Mouse (Mus musculus): ENCODE measurements around the gene Sox6. TPM values are rescaled to one million over a fixed set of nuclear protein-coding genes. Genes with fewer than 3 reads are reported as not detected.
A peak's percentile ranks its signal among the peaks of the same experiment; 100 is the strongest.
"Not testable (repeated sequence)": the region's sequence is repeated elsewhere in the genome, so short reads cannot be mapped to it uniquely, and the experiment has no call there.

The Sox6 gene
- polyA plus RNA-seq, 1 experiment = 8.1 TPM

DNA sequence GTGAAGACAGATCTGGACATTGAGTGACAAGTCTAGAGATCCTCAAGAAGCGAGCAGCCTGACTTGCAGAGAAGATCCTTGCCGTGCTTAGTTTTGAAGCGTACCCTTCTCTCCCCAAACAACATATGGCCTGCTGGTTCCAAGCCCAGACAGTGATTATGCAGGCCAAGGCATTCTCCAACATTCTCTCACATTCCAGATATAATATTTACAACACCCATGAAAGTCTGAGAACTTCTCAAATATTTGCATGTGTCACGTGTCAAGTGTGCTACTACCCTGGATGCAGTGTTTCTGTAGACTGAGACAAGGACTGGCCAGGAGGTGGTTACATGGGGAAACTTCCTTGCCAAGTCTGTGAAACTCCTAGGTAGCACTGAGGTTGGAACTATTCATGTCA, 367.3 kb downstream of the Sox6 start:
- no peak for DNase-seq (ENCODE audit: extremely low spot score in 1 of 2, low spot score in 1 of 2)

DNA sequence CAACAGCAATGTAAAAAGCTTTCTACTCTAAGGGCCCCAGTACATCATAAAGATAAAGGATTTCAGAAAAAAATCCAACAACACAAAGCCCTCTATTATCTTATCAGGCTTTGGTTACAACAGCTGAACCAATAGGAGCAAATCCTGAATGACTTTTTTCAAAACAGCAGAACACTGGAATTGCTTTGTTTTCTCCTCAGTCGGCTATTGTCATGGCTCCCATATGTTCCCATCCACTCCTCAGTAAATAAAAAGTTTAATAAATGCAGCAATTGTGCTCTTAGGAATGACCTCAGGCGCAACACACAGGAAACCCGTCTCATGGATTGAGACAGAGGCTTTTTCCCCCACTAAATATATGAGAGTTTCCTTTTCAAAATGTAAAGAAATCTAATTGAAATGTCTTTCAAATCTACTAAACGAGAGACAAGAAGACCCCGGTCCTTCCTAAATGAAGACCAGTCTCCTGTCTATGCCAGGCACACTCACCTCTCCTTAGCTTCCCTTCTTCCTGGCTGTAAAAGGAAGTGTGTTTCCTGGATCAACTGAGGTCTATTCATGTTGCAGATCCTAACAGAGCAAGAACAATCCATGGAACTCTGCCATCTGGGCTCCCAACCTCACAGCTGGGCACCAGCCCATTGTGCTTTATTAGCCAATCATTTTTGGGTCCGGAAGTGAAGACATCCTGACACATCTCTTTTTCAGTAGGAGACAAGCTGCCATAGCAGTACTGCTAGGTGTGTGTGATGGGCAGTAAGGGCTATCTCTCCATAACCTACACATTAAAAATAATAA, 369.2 kb downstream of the Sox6 start:
- peak in 1 of 2 experiments; percentile 16 for DNase-seq (ENCODE audit: extremely low spot score in 1 of 2, low spot score in 1 of 2)

GRCm38 (mm10) chr7:115666686-115667382, 371.8 kb downstream of the Sox6 start:
- peak in 1 of 2 experiments; percentile 9 for DNase-seq (ENCODE audit: extremely low spot score in 1 of 2, low spot score in 1 of 2)

DNA sequence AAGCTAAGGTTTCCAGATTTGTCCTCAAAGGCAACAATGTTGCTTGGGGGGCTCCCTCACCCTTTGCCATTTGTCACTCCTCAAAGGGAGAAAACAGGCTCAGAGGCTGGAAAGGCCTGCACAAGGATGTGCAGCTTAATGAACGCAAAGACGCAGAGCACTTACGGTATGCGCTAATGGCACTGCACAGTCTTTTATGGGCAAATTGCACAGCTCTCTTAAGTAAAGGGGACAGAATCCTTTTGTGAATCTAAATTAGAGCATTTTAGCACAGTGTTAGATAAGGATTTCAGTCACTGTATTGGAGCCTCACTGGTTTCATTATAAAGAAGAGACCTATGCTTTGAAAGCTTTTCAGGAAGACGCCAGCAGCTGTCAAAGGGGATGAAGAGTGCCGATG, 375.2 kb downstream of the Sox6 start:
- no peak for DNase-seq (ENCODE audit: extremely low spot score in 1 of 2, low spot score in 1 of 2)

- no peak for DNase-seq (ENCODE audit: extremely low spot score in 1 of 2, low spot score in 1 of 2)
These were observed 376.5 kb downstream of the Sox6 start for GRCm38 (mm10) chr7:115662121-115662520.

DNA sequence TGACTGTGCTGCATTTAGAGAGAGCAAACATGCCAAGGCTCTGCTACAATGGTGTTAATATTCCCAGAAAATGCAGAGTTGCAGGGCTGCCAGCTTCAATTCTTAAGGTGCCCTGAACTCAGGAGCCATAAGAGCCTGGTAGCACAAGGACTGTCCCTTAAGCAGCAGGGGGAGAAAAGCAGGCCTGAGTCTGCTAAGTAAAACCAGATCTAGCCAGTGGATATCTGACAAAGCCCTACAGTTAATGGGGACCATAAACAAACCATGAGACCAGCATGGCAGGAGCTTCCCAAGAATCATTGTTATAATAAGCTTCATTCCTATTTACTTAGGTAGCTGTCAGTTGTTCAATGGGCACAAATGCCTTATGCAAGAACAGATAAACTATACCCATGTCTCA, 391.9 kb downstream of the Sox6 start:
- no peak for DNase-seq (ENCODE audit: extremely low spot score in 1 of 2, low spot score in 1 of 2)

DNA sequence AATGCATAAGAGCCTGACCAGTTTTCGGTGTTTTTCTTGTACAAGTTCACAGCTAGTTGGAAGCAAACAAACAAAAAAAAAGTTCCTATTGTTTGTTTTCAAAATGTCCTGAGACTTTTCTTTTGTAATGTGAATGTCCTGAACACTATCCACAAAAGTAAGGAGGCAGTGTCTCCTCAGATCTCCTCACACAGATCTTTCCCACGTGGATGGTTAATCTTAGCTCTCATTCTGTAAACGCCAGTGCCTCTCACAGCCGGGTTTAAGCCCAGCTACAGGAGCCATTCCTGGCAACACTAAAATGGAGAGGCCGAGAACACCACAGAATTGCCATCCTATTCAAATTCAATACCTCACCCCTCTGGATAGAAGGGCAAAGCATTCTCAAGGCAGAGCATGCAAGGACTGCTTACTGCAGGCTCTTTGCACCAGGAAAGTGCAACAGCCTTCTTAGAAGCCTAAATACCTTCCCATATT, 392.6 kb downstream of the Sox6 start:
- no peak for DNase-seq (ENCODE audit: extremely low spot score in 1 of 2, low spot score in 1 of 2)

DNA sequence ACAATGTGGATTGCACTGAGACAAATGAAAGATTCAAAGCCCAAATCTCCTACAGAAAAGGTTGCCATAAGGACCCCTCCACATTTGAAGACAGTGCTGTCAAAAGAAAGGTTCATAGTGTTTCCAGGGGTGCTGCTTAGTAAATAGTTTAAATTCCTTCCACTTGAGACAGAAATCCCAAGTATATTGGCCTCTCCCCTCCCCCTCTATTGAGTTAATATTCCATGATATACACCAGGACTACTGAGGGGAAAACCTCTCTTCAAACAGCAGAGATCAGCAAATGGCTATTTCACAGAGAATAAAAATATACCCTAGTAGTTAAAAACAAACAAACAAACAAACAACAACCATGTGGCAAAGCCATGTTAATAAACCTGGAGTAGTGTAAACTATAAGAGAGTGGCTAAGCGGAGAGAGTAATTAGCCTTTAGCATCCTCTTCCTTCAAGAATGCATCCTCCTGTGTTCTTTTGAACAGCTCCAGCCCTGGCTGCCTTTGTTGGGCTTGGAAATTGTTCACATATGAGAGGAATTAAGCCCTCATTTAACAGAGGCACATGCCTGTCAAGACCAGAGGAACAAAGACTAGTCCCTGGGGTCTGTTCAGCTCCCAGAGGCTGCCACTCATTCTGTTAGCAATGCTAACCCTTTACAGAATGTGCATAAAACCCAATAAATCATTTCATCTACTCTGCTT, 393.2 kb downstream of the Sox6 start:
- no peak for DNase-seq (ENCODE audit: extremely low spot score in 1 of 2, low spot score in 1 of 2)

DNA sequence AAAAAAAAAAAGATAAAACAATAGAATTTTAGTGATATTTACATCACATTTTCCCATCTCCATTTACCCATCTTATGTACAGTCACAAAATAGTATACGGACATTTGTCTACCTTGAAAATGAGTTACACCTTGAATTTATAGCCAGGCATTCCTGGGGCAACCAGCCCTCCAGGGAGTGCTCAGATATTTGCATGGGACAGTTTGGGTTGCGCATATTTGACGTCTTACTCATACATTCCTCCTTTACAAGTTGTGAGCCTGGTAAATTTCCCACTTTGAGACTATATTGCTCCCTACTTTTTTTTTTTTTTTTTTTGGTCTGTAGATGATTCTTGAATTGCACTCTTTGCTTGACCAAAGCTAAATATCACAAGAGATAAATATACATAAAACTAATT, 407.9 kb downstream of the Sox6 start:
- no peak for DNase-seq (ENCODE audit: extremely low spot score in 1 of 2, low spot score in 1 of 2)

DNA sequence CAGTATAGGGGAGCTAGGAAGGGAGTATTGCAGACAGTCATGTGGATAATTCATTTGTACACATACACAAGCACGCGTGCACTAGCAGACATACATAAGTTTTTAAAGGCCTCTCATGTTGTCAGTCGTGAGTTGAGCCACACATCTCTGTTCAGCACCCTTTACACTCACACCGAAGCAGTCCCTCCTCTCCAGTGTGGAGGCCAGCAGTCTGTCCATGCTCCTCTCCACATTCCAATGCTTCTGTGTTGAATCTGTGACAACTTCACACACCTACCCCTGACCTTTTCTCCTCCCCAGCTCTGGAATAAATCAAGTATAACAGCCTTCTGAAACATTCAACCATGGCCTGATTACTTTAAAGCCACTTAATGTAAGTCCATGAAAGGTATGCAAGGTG, 408.3 kb downstream of the Sox6 start:
- no peak for DNase-seq (ENCODE audit: extremely low spot score in 1 of 2, low spot score in 1 of 2)

GRCm38 (mm10) chr7:115628766-115629165, 409.8 kb downstream of the Sox6 start:
- no peak for DNase-seq (ENCODE audit: extremely low spot score in 1 of 2, low spot score in 1 of 2)

GRCm38 (mm10) chr7:115625956-115626355, 412.6 kb downstream of the Sox6 start:
- DNase-seq (ENCODE audit: extremely low spot score in 1 of 2, low spot score in 1 of 2) = no peak

DNA sequence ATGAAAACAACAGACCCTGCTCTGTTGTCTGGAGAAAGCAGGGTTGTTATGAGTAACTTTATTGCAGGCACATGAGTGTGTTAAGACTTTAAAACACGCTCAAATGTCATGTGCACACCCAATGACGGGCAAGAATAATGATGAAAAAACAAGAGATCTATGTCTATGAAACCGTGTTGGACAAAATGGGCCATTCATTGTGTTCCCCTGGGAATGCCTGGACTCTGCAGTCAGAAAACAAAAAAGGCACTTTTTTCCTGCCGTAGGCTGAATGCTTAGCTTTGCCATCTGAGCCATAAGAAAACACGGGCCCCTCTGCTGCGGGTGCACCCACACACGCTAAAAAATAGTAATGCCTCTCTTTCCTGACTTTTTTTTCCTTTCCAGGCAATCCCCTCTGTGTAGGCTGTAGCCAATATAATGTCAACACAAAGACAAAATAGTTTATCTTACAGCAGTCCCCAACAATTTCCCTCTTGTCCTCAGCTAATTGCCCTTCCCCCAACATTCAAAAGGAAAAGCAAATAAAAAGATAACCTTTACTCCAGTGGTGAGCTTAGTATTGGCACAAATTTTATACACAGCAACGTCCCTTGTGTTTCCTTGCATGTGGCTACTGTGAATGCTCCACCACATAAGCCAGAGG, 413.6 kb downstream of the Sox6 start:
- peak in 1 of 2 experiments; percentile 31 for DNase-seq (ENCODE audit: extremely low spot score in 1 of 2, low spot score in 1 of 2)

GRCm38 (mm10) chr7:115624451-115624850, 414.1 kb downstream of the Sox6 start:
- DNase-seq (ENCODE audit: extremely low spot score in 1 of 2, low spot score in 1 of 2) = no peak

DNA sequence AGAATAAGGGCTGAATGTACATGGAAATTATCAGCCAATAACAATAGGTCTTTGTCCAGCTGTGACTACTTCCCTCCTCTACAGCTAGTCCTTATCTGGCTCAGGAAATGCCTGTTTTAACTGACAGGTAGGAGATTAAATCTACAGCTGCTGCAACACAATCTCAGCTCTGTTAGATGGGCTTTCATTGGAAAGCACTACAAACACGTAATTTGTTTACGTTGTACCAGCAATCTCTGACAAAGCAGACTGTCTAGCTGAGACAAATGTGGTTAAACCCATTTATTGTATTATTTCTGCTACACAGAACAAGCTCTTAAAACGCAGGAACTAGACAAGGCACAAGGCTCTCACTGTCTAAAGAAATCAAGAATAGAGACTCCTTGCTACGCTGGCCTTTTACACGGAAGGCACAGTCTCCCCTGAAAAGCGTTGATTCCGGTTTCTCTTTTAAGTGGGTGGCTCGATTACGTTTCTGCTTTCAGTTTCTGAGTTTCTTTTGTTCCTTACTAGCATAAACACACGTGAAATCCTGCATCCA, 422.8 kb downstream of the Sox6 start:
- no peak for DNase-seq (ENCODE audit: extremely low spot score in 1 of 2, low spot score in 1 of 2)

DNA sequence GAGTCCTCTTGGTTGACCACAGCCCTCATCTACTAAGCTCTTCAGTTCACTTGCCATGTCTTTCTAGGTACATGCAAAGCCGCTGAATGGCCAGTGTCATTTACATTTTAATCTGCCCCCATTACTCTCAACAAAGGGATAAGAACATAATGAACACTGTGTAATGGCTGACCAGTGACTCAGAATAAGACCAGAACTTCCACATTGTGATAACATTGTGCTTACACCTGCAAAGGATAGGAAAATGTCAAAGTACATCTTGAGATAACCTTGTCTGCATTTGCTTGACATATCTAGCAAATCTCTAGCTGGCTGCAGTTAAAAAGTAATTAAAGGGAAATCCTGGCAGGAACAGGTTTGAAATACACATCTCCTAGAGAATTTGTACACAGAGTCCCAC, 431.1 kb downstream of the Sox6 start:
- no peak for DNase-seq (ENCODE audit: extremely low spot score in 1 of 2, low spot score in 1 of 2)

DNA sequence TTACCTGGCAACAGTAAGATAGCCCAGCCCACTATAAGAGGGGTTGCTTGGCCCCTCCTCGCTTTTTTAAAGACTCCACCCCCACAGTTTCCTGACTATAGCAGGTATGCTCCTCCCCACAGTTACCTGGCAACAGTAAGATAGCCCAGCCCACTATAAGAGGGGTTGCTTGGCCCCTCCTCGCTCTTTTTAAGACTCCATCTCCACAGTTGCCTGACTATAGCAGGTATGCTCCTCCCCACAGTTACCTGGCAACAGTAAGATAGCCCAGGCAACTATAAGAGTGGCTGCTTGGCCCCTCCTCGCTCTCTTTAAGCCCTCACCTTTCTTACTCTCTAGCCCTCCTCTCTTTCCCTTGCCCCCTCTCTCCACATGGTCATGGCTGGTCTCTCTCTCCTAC, 432.5 kb downstream of the Sox6 start:
- DNase-seq (ENCODE audit: extremely low spot score in 1 of 2, low spot score in 1 of 2) = not testable (repeated sequence)

DNA sequence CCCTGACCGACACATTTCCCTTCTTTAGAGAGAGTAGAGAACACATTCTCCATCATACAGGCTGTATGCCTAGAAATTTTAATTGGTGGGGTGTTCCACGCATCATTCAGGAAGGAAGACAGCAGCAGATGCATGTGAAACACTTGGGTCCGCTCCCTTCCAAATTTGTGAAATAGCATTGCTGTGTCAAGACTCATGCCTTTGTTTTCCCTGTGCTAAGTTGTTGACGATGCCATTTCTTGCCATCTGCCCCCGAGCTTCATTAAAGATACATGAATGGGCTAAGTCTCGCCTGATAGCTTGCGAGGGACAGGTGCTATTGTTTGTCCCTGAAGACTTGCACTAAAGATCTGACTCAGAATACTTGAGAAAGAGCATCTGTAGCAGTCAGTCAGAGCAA, 433.7 kb downstream of the Sox6 start:
- DNase-seq (ENCODE audit: extremely low spot score in 1 of 2, low spot score in 1 of 2) = no peak

GRCm38 (mm10) chr7:115597376-115597775, 441.2 kb downstream of the Sox6 start:
- DNase-seq (ENCODE audit: extremely low spot score in 1 of 2, low spot score in 1 of 2) = peak; percentile 5 to 60

DNA sequence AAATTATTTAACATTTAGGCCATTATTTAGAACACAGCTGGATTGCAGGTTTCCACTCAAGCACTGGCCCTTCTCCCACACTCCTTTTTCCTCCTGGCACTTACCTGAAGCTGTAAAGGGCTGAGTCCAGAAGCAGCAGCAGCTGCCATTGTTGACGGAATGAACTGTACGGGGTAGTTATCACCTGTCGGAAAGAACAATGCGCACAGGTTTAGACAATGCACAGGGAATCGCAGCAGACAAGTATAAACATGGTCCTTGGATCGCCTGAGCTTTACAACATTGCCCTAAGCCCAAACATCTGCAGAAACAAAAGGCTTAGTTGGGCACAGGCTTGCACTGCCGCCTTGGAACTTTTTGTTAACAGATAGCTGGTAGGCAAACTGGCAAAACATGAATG, 458.1 kb downstream of the Sox6 start:
- DNase-seq (ENCODE audit: extremely low spot score in 1 of 2, low spot score in 1 of 2) = no peak

GRCm38 (mm10) chr7:115579826-115580225, 458.8 kb downstream of the Sox6 start:
- DNase-seq (ENCODE audit: extremely low spot score in 1 of 2, low spot score in 1 of 2) = no peak

All from frontal cortex, adult 2 months (tissue).